Mouse (Mus musculus): Measurements from ENCODE around the gene Dnajc5g.

Dnajc5g gene

DNA sequence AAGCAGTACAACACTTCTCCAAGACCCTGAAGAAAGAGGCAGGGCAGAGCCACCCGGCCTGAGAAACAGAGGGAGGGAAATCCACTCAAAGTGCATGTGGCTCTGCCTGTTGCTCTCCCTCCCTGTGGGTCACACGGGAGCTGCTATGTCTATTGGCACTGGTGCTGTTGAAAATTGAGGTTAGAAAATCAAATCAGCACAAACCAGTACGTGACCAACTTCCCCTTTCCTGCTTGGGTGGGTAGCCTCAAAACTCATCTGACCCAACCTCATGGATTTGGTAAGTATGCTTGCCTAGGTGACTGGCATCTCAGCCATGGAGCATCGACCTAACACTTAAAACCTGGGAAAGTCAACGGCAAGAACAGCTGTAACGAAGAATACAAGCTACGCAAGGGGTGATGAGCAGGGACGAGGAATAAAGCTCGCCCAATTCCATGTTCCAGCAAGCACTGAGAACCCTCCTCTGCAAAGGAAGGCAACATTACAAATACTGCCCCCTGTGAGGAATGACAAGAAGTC is at the start of gene Dnajc5g:
Gene Dnajc5g (plus strand): TSS at position 472 of the 522 bp plus-strand sequence.
- H3K4me1 ChIP-seq (replicated peaks; ENCODE audit: low read depth, low read length): no peaks in the 10 kb centered on the region
- H3K9me3 ChIP-seq (ENCODE audit: low read length): no peaks in the 10 kb centered on the region
- no peaks in the 10 kb centered on the region for H3K36me3 ChIP-seq (ENCODE audit: insufficient read depth, low read length)
- peaks cover 18% of the 10 kb centered on the region; the same call in 1 of the 2 replicates for H3K27me3 ChIP-seq (ENCODE audit: insufficient read depth, low read length)
- H3K4me3 ChIP-seq (replicated peaks; ENCODE audit: low read length): no peak within 1 kb of the TSS
- TF ChIP-seq POU5F1 (IDR thresholded peaks at IDR 0.05; ENCODE audit: borderline replicate concordance, low read length) (no peak), NANOG (IDR thresholded peaks at IDR 0.05; ENCODE audit: borderline replicate concordance, low read length) (no peak), CTCF (conservative IDR thresholded peaks at IDR 0.05; ENCODE audit: low read length) (no peak)

- H3K4me1 ChIP-seq (replicated peaks; ENCODE audit: low read depth, low read length): peaks cover 48% of the 10 kb centered on the region
- no peak overlapping the region for H3K4me3 ChIP-seq (replicated peaks; ENCODE audit: low read length)
- no peaks in the 10 kb centered on the region for H3K9me3 ChIP-seq (ENCODE audit: low read length)
- TF ChIP-seq NANOG (IDR thresholded peaks at IDR 0.05; ENCODE audit: borderline replicate concordance, low read length) (no peak), POU5F1 (IDR thresholded peaks at IDR 0.05; ENCODE audit: borderline replicate concordance, low read length) (no peak), CTCF (conservative IDR thresholded peaks at IDR 0.05; ENCODE audit: low read length) (no peak)
- no peaks in the 10 kb centered on the region for H3K27me3 ChIP-seq (ENCODE audit: insufficient read depth, low read length)
- peaks cover 100% of the 10 kb centered on the region for H3K36me3 ChIP-seq (ENCODE audit: insufficient read depth, low read length)
These were observed 36.3 kb upstream of the Dnajc5g start for GRCm38 (mm10) chr5:31069810-31070209.

GRCm38 (mm10) chr5:31071059-31071458 is 35.0 kb upstream of the Dnajc5g start:
- no peaks in the 10 kb centered on the region for H3K9me3 ChIP-seq (ENCODE audit: low read length)
- no peaks in the 10 kb centered on the region for H3K27me3 ChIP-seq (ENCODE audit: insufficient read depth, low read length)
- no peak overlapping the region for H3K4me3 ChIP-seq (replicated peaks; ENCODE audit: low read length)
- H3K4me1 ChIP-seq (replicated peaks; ENCODE audit: low read depth, low read length): peaks cover 60% of the 10 kb centered on the region
- H3K36me3 ChIP-seq (ENCODE audit: insufficient read depth, low read length): peaks cover 100% of the 10 kb centered on the region
- TF ChIP-seq POU5F1 (IDR thresholded peaks at IDR 0.05; ENCODE audit: borderline replicate concordance, low read length): no peak

DNA sequence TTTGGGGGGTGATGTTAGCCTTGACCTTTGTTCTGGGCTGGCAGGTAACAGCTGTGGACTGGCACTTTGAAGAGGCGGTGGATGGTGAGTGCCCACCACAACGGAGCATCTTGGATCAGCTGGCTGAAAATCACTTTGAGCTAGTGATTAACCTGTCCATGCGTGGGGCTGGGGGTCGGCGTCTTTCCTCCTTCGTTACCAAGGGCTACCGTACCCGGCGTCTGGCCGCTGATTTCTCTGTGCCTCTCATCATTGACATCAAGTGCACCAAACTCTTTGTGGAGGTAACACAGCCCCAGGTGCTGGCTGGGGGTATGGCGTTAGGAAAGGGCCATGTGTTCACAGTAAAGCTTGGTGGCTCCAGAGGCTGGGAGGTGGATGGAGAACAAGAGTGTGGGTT is 34.3 kb upstream of the Dnajc5g start:
- Histone ChIP-seq H3K36me3 (ENCODE audit: insufficient read depth, low read length) (peaks cover 100% of the 10 kb centered on the region), H3K4me1 (replicated peaks; ENCODE audit: low read depth, low read length) (peaks cover 60% of the 10 kb centered on the region), H3K27me3 (ENCODE audit: insufficient read depth, low read length) (no peaks in the 10 kb centered on the region), H3K9me3 (ENCODE audit: low read length) (no peaks in the 10 kb centered on the region), H3K4me3 (replicated peaks; ENCODE audit: low read length) (no peak overlapping the region)
- no peak for TF ChIP-seq POU5F1 (IDR thresholded peaks at IDR 0.05; ENCODE audit: borderline replicate concordance, low read length)
- TF ChIP-seq CTCF (conservative IDR thresholded peaks at IDR 0.05; ENCODE audit: low read length): no peak
- TF ChIP-seq NANOG (IDR thresholded peaks at IDR 0.05; ENCODE audit: borderline replicate concordance, low read length): no peak

DNA sequence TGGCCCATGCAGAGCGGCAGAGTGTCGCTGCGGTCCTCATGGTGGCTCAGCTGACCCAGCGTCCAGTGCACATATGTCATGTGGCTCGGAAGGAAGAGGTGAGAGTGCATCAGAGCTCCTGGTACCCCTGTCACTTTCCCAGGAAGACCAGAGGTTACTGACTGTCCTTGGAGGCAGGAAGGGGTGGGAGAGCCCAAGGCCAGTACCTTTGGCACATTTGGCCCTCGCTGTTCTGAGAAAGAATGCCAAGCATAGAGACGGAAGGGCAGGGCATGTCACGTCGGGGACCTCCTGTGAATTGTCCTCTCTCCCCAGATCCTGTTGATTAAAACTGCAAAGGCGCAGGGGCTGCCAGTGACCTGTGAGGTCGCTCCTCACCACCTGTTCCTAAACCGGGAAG is 32.9 kb upstream of the Dnajc5g start:
- Histone ChIP-seq H3K4me1 (replicated peaks; ENCODE audit: low read depth, low read length) (peaks cover 55% of the 10 kb centered on the region), H3K27me3 (ENCODE audit: insufficient read depth, low read length) (no peaks in the 10 kb centered on the region), H3K9me3 (ENCODE audit: low read length) (no peaks in the 10 kb centered on the region), H3K4me3 (replicated peaks; ENCODE audit: low read length) (no peak overlapping the region), H3K36me3 (ENCODE audit: insufficient read depth, low read length) (peaks cover 100% of the 10 kb centered on the region)
- TF ChIP-seq NANOG (IDR thresholded peaks at IDR 0.05; ENCODE audit: borderline replicate concordance, low read length) (no peak), CTCF (conservative IDR thresholded peaks at IDR 0.05; ENCODE audit: low read length) (no peak), POU5F1 (IDR thresholded peaks at IDR 0.05; ENCODE audit: borderline replicate concordance, low read length) (no peak)

- peaks cover 45% of the 10 kb centered on the region for H3K4me1 ChIP-seq (replicated peaks; ENCODE audit: low read depth, low read length)
- H3K27me3 ChIP-seq (ENCODE audit: insufficient read depth, low read length): no peaks in the 10 kb centered on the region
- no peak overlapping the region for H3K4me3 ChIP-seq (replicated peaks; ENCODE audit: low read length)
- H3K36me3 ChIP-seq (ENCODE audit: insufficient read depth, low read length): peaks cover 84% of the 10 kb centered on the region
- H3K9me3 ChIP-seq (ENCODE audit: low read length): no peaks in the 10 kb centered on the region
- TF ChIP-seq NANOG (IDR thresholded peaks at IDR 0.05; ENCODE audit: borderline replicate concordance, low read length): no peak
- TF ChIP-seq POU5F1 (IDR thresholded peaks at IDR 0.05; ENCODE audit: borderline replicate concordance, low read length): no peak
These were observed 29.7 kb upstream of the Dnajc5g start for GRCm38 (mm10) chr5:31076346-31076745.

DNA sequence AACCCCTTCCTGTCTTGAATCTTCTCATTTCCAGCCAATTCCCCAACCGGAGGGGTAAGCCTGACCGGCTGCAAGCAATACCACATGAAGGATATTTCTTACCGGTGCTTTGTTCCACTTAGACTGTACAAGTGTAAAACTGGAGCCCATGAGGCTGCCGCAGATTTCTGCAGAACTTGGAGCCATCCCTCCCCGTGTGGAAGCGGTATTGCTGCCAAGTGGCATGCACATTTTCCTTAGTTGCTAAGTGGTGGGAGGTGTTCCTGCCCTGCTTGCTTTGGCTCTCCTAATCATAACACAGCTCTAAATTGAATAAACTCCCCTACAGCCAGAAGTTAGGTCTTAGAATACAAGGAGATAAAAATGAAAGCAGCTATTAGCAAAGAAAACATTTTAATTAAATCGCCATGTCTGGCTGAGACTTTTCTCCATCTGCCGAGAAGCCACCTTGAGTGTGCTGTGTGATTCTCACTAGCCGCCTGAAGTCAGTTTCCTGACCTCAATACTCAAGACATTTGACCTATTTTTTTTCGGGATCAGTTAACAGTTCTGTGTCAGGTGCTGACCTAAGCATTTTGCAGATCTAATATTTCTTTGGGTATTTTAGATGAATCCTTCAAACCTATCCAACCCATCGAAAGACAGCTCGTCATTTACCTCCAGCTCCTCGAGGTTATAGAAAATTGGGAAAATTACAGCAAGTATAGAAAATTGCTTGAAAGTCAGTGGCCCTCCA is 25.9 kb upstream of the Dnajc5g start:
- Histone ChIP-seq H3K27me3 (ENCODE audit: insufficient read depth, low read length) (peaks cover 5% of the 10 kb centered on the region; the same call in 1 of the 2 replicates), H3K4me3 (replicated peaks; ENCODE audit: low read length) (no peak overlapping the region), H3K9me3 (ENCODE audit: low read length) (no peaks in the 10 kb centered on the region), H3K4me1 (replicated peaks; ENCODE audit: low read depth, low read length) (peaks cover 24% of the 10 kb centered on the region), H3K36me3 (ENCODE audit: insufficient read depth, low read length) (peaks cover 45% of the 10 kb centered on the region)
- TF ChIP-seq NANOG (IDR thresholded peaks at IDR 0.05; ENCODE audit: borderline replicate concordance, low read length): no peak
- TF ChIP-seq POU5F1 (IDR thresholded peaks at IDR 0.05; ENCODE audit: borderline replicate concordance, low read length): no peak
- TF ChIP-seq CTCF (conservative IDR thresholded peaks at IDR 0.05; ENCODE audit: low read length): no peak

DNA sequence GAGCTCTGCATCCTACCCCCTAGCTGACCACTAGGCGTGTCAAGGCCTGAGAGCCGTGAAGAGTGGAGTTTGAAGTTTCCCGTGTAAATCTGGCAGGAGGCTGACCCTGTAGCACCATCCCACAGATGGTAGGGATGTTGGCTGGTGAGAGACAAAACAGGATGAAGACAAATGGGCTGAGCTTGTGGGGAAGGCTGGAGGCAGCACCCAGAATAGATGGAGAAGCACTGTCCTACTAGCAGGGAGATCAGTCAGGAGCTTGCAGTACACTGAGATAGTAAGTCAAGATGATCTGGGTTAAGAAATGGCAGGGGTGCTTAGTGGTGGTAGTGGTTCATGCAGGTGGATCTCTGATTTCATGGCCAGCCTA is 25.3 kb upstream of the Dnajc5g start:
- Histone ChIP-seq H3K4me3 (replicated peaks; ENCODE audit: low read length) (no peak overlapping the region), H3K27me3 (ENCODE audit: insufficient read depth, low read length) (peaks cover 7% of the 10 kb centered on the region), H3K36me3 (ENCODE audit: insufficient read depth, low read length) (peaks cover 40% of the 10 kb centered on the region), H3K4me1 (replicated peaks; ENCODE audit: low read depth, low read length) (peaks cover 19% of the 10 kb centered on the region), H3K9me3 (ENCODE audit: low read length) (no peaks in the 10 kb centered on the region)
- no peak for TF ChIP-seq CTCF (conservative IDR thresholded peaks at IDR 0.05; ENCODE audit: low read length)
- TF ChIP-seq NANOG (IDR thresholded peaks at IDR 0.05; ENCODE audit: borderline replicate concordance, low read length): no peak
- TF ChIP-seq POU5F1 (IDR thresholded peaks at IDR 0.05; ENCODE audit: borderline replicate concordance, low read length): no peak

DNA sequence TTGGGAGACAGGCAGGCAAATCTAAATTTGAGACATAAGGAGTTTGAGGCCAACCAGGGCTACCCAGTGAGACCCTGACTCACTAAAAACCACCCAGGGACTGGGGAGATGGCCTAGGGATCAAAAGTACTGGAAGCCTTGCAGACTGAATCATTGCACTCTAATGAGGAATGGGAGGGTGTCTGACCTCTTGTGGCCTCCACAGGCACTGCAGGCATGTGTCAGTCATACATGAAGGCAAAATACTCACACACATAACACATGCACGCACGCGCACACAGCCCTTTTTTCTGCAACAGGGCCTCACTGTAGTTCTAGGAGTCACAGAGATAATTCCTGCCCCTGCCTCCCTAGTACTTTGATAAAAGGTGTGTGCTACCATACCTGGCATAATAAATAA is 24.7 kb upstream of the Dnajc5g start:
- Histone ChIP-seq H3K4me3 (replicated peaks; ENCODE audit: low read length) (no peak overlapping the region), H3K36me3 (ENCODE audit: insufficient read depth, low read length) (peaks cover 34% of the 10 kb centered on the region), H3K4me1 (replicated peaks; ENCODE audit: low read depth, low read length) (peaks cover 16% of the 10 kb centered on the region), H3K9me3 (ENCODE audit: low read length) (no peaks in the 10 kb centered on the region), H3K27me3 (ENCODE audit: insufficient read depth, low read length) (peaks cover 13% of the 10 kb centered on the region)
- TF ChIP-seq CTCF (conservative IDR thresholded peaks at IDR 0.05; ENCODE audit: low read length) (peak; percentile 74), POU5F1 (IDR thresholded peaks at IDR 0.05; ENCODE audit: borderline replicate concordance, low read length) (no peak), NANOG (IDR thresholded peaks at IDR 0.05; ENCODE audit: borderline replicate concordance, low read length) (no peak)
